8 mouse cellular contexts compared by ENCODE assay signal in genomic region chr11:120169208-120169992, GRCm38 (mm10). TPM values are rescaled to one million over a fixed set of nuclear protein-coding genes. Genes with fewer than 3 reads are reported as not detected.
DNase-seq lines count a peak whose midpoint lies in the region; ATAC-seq and TF ChIP-seq lines count a peak whose summit lies in the region.

No protein-coding gene starts in this region.

- H3K9me3 ChIP-seq in forebrain, embryonic 10.5 days, result no peaks in the 10 kb centered on the region
- no peaks in the 10 kb centered on the region for H3K9me3 ChIP-seq in heart, embryonic 16.5 days (replicated peaks; ENCODE audit: control insufficient read depth, low read length)

- 21% methylated on average over 21 of the region's 21 CpGs for WGBS in forebrain, embryonic 10.5 days
- WGBS in heart, embryonic 16.5 days, result 20% methylated on average over 21 of the region's 21 CpGs
- 33% methylated on average over 21 of the region's 21 CpGs for WGBS in olfactory bulb, adult 2 months

- ATAC-seq in heart, embryonic 16.5 days (replicated peaks; ENCODE audit: extremely low read depth, insufficient read depth, low FRiP score), result peak; percentile 40; the same call in 1 of the 2 replicates

- DNase-seq in ES-CJ7 (ENCODE audit: low read depth, low spot score) (peak; percentile 93), adipocyte (ENCODE audit: low spot score) (no peak)
- peak; percentile 89 for DNase-seq in forebrain, embryonic 10.5 days (ENCODE audit: extremely low spot score, low spot score)
- DNase-seq in kidney, postnatal 25 days, result peak; percentile 75 to 79
- peak; percentile 77 to 86 for DNase-seq in lung, adult 18-20 months

- H3K4me2 ChIP-seq in heart, embryonic 16.5 days (ENCODE audit: low read depth, low read length), result peak overlapping the region; percentile 70

- H3K9ac ChIP-seq in heart, embryonic 16.5 days (ENCODE audit: low read length), result peak overlapping the region; percentile 57

- H3K27me3 ChIP-seq in forebrain, embryonic 10.5 days (ENCODE audit: poor library complexity, severe bottlenecking), result peaks cover 37% of the 10 kb centered on the region
- no peaks in the 10 kb centered on the region for H3K27me3 ChIP-seq in heart, embryonic 16.5 days (ENCODE audit: control insufficient read depth, insufficient read depth, low read length)

- TF ChIP-seq CTCF in bone marrow macrophage, adult 2 months (IDR thresholded peaks at IDR 0.05; ENCODE audit: low read depth, low read length), result peak; percentile 63
- peak; percentile 68 for TF ChIP-seq CTCF in olfactory bulb, adult 2 months (IDR thresholded peaks at IDR 0.05; ENCODE audit: insufficient read depth, low read depth, low read length)

- H3K27ac ChIP-seq in bone marrow macrophage, adult 2 months (ENCODE audit: insufficient read depth, low read depth, low read length), result no peak overlapping the region
- peak overlapping the region; percentile 81 for H3K27ac ChIP-seq in forebrain, embryonic 10.5 days
- H3K27ac ChIP-seq in heart, embryonic 16.5 days (ENCODE audit: low read length), result peak overlapping the region; percentile 62
- no peak overlapping the region for H3K27ac ChIP-seq in olfactory bulb, adult 2 months (ENCODE audit: insufficient read depth, low read depth, low read length)

- H3K36me3 ChIP-seq in forebrain, embryonic 10.5 days (replicated peaks), result no peaks in the 10 kb centered on the region
- no peaks in the 10 kb centered on the region for H3K36me3 ChIP-seq in heart, embryonic 16.5 days (ENCODE audit: control insufficient read depth, insufficient read depth)

- no peak for TF ChIP-seq POLR2A in bone marrow macrophage, adult 2 months (IDR thresholded peaks at IDR 0.05; ENCODE audit: borderline replicate concordance, low read depth, low read length)
- no peak for TF ChIP-seq POLR2A in olfactory bulb, adult 2 months (IDR thresholded peaks at IDR 0.05; ENCODE audit: insufficient read depth, low read depth, low read length)

- no peak overlapping the region for H3K4me3 ChIP-seq in bone marrow macrophage, adult 2 months (ENCODE audit: insufficient read depth, low read length)
- peak overlapping the region; percentile 34 for H3K4me3 ChIP-seq in forebrain, embryonic 10.5 days
- peak overlapping the region; percentile 41 for H3K4me3 ChIP-seq in heart, embryonic 16.5 days (ENCODE audit: low read length)
- peak overlapping the region; percentile 11; the same call in 1 of the 2 replicates for H3K4me3 ChIP-seq in olfactory bulb, adult 2 months (ENCODE audit: insufficient read depth, low read depth, low read length)

- H3K4me1 ChIP-seq in bone marrow macrophage, adult 2 months (ENCODE audit: control insufficient read depth, insufficient read depth, low read length), result no peaks in the 10 kb centered on the region
- H3K4me1 ChIP-seq in forebrain, embryonic 10.5 days, result peaks cover 78% of the 10 kb centered on the region
- H3K4me1 ChIP-seq in heart, embryonic 16.5 days (ENCODE audit: control insufficient read depth, insufficient read depth, low read length), result peaks cover 31% of the 10 kb centered on the region
- no peaks in the 10 kb centered on the region for H3K4me1 ChIP-seq in olfactory bulb, adult 2 months (ENCODE audit: control insufficient read depth, insufficient read depth, low read length)

RNA-seq across cellular contexts. Expression of gene Slc38a10, which starts 18.3 kb away (rescaled TPM):
- polyA plus RNA-seq in bone marrow macrophage, adult 2 months (2012; ENCODE audit: insufficient read depth, insufficient read length, missing spikeins), result 50.1 and 60.0 TPM in 2 replicates
- polyA plus RNA-seq in forebrain, embryonic 10.5 days (2016; fragmentation: Nextera tagmentation; extraction: Ambion mirVana), result 90.6 and 93.2 TPM in 2 replicates
- 87.3 and 93.5 TPM in 2 replicates for polyA plus RNA-seq in heart, embryonic 16.5 days (2015; fragmentation: Nextera tagmentation; extraction: Ambion mirVana)
- polyA plus RNA-seq in olfactory bulb, adult 2 months (2012; ENCODE audit: insufficient read depth, insufficient read length, low replicate concordance, missing spikeins), result 77.6 TPM in 1 of 2 replicates, not detected in the other

Comparison
In these comparisons a context has a peak if more than half of its experiments do, and no peak if none do; other contexts are left out.
1. H3K27ac ChIP-seq: peak in forebrain, embryonic 10.5 days (single experiment) and heart, embryonic 16.5 days (single experiment); none in bone marrow macrophage, adult 2 months (single experiment) and olfactory bulb, adult 2 months (single experiment).